Mouse (Mus musculus) cerebellum, adult 2 months (tissue): ENCODE data around the gene Pald1. TPM values are rescaled to one million over a fixed set of nuclear protein-coding genes. Genes with fewer than 3 reads are reported as not detected.

Source experiments
- DNase-seq, 2 experiments: peaks; one replicate each; pipeline ENCODE4 v3.0.0; 2021
- H3K27ac ChIP-seq: fragments of 200-500 bp; 2 replicates; pipeline ENCODE4 v1.5.1; 2012; ENCODE audit warnings: low read length, control low read depth, inconsistent platforms; ENCODE audit not compliant: insufficient read depth
- H3K27me3 ChIP-seq: fragments of 200-500 bp; 2 replicates; pipeline ENCODE4 v1.6.1; 2012; ENCODE audit warnings: inconsistent platforms, mild to moderate bottlenecking, low read length, moderate library complexity; ENCODE audit not compliant: control insufficient read depth, insufficient read depth
- H3K4me1 ChIP-seq: fragments of 200-500 bp; 2 replicates; pipeline ENCODE4 v1.6.1; 2011; ENCODE audit warnings: low read length; ENCODE audit not compliant: control insufficient read depth, insufficient read depth
- H3K4me3 ChIP-seq: fragments of 200-500 bp; replicated peaks from 2 replicates; pipeline ENCODE3; 2011; ENCODE audit warnings: mild to moderate bottlenecking, low read depth, low read length, control low read depth; ENCODE audit not compliant: insufficient read depth
- CTCF ChIP-seq: fragments of 200-500 bp; IDR thresholded peaks from 2 replicates; pipeline ENCODE4 v1.5.1; 2011; ENCODE audit warnings: low read depth, mild to moderate bottlenecking, control low read depth, low read length, moderate library complexity, borderline replicate concordance; ENCODE audit not compliant: insufficient read depth
- POLR2A ChIP-seq: fragments of 200-500 bp; IDR thresholded peaks from 2 replicates; pipeline ENCODE4 v1.6.1; 2011; ENCODE audit warnings: low read length, control low read depth, borderline replicate concordance; ENCODE audit not compliant: insufficient read depth
- WGBS: fragments of 180-500 bp; shearing (Covaris S2); methylation state at CpG from one replicate; pipeline ENCODE4 v1.1.7; 2018; 5-methylcytosine and 5-hydroxymethylcytosine counted together
- polyA plus RNA-seq: library from polyadenylated mRNA; depleted of rRNA; stranded (reverse); fragments of >200 nt; gene quantifications from 2 replicates; pipeline ENCODE4 v1.2.3, GENCODE M21; 2012; rRNA removed

The Pald1 gene
- 15.5 and 15.6 TPM in 2 replicates for polyA plus RNA-seq

DNA sequence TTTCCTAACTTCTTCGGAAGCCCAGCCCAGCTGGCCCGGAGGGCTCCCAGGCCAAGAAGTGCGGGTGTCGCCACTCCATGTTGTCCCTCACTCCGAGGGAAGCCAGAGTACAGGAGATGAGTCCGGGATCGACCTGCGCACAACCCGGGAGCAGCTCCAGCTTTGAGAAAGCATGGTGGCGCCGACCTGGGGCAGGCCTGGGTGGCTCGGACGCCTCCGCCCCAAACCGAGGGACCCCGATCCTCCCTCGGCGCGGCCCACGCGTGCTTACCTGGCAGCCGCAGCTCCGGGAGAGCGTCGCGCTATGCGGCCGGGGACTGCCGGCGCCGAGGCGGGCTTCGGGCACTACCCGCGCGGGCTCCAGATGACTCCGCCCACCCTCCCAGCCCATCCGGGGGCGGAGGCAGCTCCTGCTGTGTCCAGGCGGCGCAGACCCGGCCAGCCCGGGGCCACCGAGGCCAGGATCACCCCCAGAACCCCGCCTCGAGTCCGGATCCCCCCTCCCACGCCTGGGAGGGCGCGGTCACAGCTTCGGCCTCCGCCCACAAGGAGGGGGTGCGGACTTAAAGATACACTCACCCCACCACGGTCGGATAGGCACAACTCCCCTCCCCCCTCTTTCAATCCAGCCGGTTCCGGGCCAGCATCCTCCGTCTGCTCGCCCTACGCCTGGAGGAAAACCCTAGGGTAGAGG is at the start of gene Pald1:
Gene Pald1, minus strand, starts transcription at position 510 of the 694 bp plus-strand sequence.
- WGBS, result under 1% methylated on average over 60 of the region's 60 CpGs
- TF ChIP-seq POLR2A, result peak; percentile 37; the same call in 1 of the 2 replicates
- TF ChIP-seq CTCF, result no peak
- no peaks in the 10 kb centered on the region for H3K27me3 ChIP-seq
- H3K27ac ChIP-seq, result no peak within 1 kb of the TSS
- peak within 1 kb of the TSS; percentile 92 for H3K4me3 ChIP-seq
- DNase-seq, result peak; percentile 67 to 72
- peaks cover 19% of the 10 kb centered on the region for H3K4me1 ChIP-seq

DNA sequence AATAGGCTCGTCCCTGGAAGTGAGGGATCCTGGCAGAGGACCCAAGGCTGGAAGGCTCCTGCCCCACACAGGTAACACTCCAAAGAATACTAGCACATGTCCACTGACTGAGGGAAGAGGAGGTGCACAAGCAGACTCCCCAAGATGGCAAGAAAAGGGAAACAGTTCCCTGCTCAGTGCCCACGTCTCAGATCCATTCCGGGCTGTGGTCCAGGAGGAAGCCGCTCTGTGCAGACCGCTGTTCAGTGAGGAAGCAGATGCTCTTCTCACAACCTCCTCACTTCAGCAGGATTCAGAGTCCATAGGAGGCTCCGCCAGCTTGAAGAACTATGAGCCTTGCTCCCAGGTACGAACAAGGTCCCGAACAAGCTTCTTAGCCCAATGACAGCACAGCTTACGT is 48.0 kb upstream of the Pald1 start:
- Histone ChIP-seq H3K4me3 (no peak overlapping the region), H3K27me3 (no peaks in the 10 kb centered on the region), H3K27ac (no peak overlapping the region), H3K4me1 (peaks cover 3% of the 10 kb centered on the region)
- 72% methylated on average over 9 of the region's 9 CpGs for WGBS
- no peak for TF ChIP-seq POLR2A
- TF ChIP-seq CTCF, result no peak
- DNase-seq, result no peak

DNA sequence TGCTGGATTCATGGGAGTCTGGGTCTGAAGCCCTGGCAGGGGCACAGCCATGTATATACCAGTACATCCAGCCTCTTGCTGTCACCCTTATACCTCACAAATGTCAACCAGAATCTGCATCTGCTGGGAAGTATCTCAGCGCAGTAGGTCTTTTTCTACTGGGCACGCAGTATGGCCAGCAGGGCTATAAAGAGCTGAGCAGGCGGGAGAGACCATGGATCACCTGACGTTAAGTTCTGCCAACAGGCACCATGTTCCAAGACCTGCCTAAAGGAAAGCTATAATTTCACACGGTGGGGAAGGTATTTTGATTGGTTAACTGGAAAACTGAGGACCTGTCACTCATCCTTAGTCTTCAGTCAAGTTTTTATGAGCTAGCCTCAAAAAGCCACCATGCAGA is 45.7 kb upstream of the Pald1 start:
- TF ChIP-seq POLR2A, result no peak
- TF ChIP-seq CTCF, result no peak
- 87% methylated on average over 5 of the region's 5 CpGs for WGBS

DNA sequence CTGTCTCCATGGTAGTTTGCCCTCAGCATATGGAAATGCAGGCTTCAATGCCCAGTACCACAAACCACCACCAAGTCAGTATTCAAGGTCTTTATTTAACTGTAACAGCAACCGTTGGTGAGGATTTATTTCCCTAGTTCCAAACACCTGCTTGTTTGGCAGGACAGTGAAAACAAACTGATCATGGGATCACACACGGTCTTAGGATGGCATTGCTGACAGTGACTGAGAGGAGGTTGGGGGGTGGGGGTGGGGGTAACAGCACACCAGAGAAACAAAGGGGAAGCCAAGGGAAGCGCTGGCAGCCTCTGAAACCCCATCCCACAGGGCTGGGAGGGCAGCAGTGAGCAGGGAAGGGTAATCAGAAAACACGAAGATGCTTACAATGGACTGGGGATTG is 45.1 kb upstream of the Pald1 start:
- no peak overlapping the region for H3K27ac ChIP-seq
- H3K27me3 ChIP-seq, result no peaks in the 10 kb centered on the region
- WGBS, result 37% methylated on average over 4 of the region's 4 CpGs
- no peak for TF ChIP-seq CTCF
- TF ChIP-seq POLR2A, result no peak
- H3K4me1 ChIP-seq, result peaks cover 3% of the 10 kb centered on the region; the same call in 1 of the 2 replicates
- DNase-seq, result no peak
- H3K4me3 ChIP-seq, result no peak overlapping the region

More for the DNA sequence above, 45.7 kb upstream of the Pald1 start:
- H3K4me1 ChIP-seq, result peaks cover 3% of the 10 kb centered on the region; the same call in 1 of the 2 replicates
- no peak overlapping the region for H3K4me3 ChIP-seq
- H3K27ac ChIP-seq, result no peak overlapping the region
- H3K27me3 ChIP-seq, result no peaks in the 10 kb centered on the region
- DNase-seq, result no peak

DNA sequence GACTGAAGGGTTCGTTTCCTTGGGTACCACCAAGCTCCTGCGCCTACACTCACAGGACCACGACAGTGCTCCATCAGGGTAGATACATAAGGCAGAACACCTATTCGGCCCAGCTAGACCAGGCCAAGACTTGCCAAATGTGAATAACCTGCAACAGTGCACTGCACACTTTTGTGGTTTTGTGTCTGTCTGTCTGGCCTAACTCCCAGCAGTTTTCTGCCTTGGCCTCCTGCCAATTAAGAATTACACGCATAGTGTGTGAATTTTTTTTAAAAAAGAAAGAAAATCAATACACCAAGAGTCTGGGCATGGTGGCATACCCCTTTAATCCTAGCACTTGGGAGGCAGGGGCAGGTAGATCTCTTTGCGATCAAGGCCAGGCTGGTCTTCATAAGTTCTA is 44.6 kb upstream of the Pald1 start:
- H3K4me3 ChIP-seq, result no peak overlapping the region
- TF ChIP-seq POLR2A, result no peak
- TF ChIP-seq CTCF, result no peak
- WGBS, result 83% methylated on average over 6 of the region's 6 CpGs
- H3K4me1 ChIP-seq, result no peaks in the 10 kb centered on the region; the same call in 1 of the 2 replicates
- H3K27ac ChIP-seq, result no peak overlapping the region
- DNase-seq, result no peak
- H3K27me3 ChIP-seq, result no peaks in the 10 kb centered on the region

DNA sequence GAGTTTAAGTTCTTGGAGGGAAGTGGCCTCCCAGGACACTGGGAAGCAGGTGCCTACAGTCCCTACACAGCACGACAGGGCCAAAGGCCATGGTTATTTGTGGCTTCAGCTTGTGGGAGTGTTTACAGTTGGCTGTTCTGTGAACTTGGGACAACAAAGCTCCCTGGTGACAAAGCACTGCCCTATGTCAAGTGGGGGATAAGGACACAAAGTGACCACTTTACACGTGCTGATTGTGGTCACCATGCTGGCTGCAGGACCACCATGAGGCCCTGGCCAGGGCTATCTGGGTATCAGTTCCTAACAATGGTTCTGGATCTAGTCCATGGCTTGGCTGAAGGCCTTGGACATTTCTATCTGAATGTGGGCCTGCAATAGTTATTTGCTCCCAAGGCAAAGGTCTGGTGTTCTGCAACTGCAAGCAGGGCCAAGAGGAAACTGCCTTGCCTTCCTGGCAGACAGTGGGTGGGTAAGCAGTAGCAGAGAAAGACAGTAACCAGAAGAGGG is 43.0 kb upstream of the Pald1 start:
- Histone ChIP-seq H3K4me3 (no peak overlapping the region), H3K27ac (no peak overlapping the region), H3K27me3 (no peaks in the 10 kb centered on the region), H3K4me1 (no peaks in the 10 kb centered on the region; the same call in 1 of the 2 replicates)
- TF ChIP-seq CTCF, result no peak
- no peak for TF ChIP-seq POLR2A
- no peak for DNase-seq
- WGBS, result 31% methylated on average over 2 of the region's 2 CpGs

DNA sequence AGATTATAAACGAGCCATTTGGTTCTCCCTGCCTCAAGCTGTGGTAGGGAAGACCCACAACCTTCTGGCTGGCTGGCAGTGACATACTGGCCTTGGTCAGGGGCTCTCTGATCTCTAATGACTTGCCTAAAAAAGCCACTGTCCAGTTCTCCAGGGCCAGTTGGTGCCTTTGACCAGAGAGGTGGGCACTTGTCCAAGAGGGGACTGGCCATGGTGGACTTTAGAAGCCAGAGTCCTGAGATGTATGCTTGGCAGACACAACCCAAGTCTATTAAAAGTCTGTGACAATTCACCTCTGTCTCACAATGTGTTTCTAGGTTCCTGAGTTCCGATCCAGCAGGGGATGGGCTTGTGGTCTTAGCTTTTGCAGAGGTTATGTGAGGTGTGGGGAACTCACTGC is 41.7 kb upstream of the Pald1 start:
- Histone ChIP-seq H3K4me1 (no peaks in the 10 kb centered on the region; the same call in 1 of the 2 replicates), H3K27me3 (no peaks in the 10 kb centered on the region), H3K4me3 (no peak overlapping the region), H3K27ac (no peak overlapping the region)
- TF ChIP-seq CTCF (no peak), POLR2A (no peak)
- 44% methylated on average over 2 of the region's 2 CpGs for WGBS
- DNase-seq, result no peak

DNA sequence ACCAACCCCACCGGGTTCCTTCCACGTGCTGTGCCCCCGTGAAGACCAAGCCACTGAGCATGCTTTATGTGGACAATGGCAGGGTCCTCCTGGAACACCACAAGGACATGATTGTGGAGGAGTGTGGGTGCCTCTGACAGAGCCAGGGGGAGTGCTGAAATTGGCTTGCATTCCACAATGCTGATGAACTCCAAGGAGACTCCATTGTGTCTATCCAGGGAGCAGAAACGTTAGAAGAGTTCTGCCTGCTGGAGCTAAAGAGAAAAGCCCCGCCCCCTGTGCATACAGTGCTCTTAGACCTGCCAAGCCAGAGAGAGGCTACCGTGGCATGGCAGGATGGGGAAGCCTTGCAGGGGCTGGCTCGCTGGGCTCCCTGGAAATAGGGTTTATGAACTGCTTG is 41.2 kb upstream of the Pald1 start:
- Histone ChIP-seq H3K27ac (no peak overlapping the region), H3K4me3 (no peak overlapping the region), H3K4me1 (no peaks in the 10 kb centered on the region; the same call in 1 of the 2 replicates), H3K27me3 (no peaks in the 10 kb centered on the region)
- 5% methylated on average over 7 of the region's 7 CpGs for WGBS
- TF ChIP-seq POLR2A (no peak), CTCF (no peak)
- DNase-seq, result no peak
